Mouse (Mus musculus): ENCODE results near the gene Lgals2.

The Lgals2 gene

GRCm38 (mm10) chr15:78843581-78844469 lies 11.5 kb downstream of the Lgals2 start:
- DNase-seq (ENCODE audit: low spot score): no peak

DNA sequence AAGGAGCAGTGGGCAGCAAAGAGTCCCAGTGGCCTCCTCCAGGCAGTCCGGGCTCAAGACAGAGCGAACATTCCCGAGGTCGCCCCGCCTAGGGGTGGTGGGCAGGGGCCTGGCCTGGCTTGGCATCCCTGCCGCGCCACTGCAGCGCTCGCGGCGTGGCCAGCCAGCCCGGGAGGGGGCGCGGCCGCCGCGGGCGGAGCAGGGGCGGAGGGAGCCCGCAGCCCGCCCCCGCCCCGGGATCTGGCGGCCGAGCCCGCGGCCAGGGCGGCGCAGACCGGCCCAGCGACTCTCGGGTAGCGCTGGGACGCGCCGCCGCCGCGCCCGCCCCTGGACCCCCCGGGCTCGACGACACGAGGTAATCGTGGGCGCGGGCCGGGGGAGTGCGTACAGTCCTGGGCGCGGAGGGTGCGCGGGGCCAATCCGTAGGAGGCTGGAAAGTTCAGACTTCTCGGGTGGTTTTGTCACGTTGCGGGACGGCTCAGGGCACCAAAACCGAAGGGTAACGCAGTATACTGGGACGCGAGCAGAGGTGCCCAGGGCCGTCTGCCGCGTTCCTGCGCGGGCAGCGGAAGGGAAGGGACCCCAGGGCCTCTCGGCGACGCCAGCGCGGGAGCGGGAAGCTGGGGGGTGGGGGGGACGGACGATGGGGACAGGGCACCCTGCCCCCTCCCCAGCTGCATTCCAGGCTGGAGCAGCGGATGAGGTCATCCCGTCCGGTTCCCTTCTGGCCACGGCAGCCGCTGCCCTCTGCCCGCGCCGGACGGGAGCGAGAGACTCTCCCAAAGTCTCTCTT lies 12.8 kb downstream of the Lgals2 start, which contains the start of gene Cdc42ep1:
Gene Cdc42ep1, plus strand, starts transcription at position 254 of the 793 bp plus-strand sequence.
- no peak for DNase-seq (ENCODE audit: low spot score)

GRCm38 (mm10) chr15:78841161-78841790 lies 14.1 kb downstream of the Lgals2 start:
- no peak for DNase-seq (ENCODE audit: low spot score)

GRCm38 (mm10) chr15:78840751-78841150 lies 14.6 kb downstream of the Lgals2 start:
- no peak for DNase-seq (ENCODE audit: low spot score)

- DNase-seq (ENCODE audit: low spot score): no peak
These were observed 15.1 kb downstream of the Lgals2 start for GRCm38 (mm10) chr15:78840241-78840640.

GRCm38 (mm10) chr15:78839744-78840143 lies 15.6 kb downstream of the Lgals2 start:
- DNase-seq (ENCODE audit: low spot score): no peak

GRCm38 (mm10) chr15:78836086-78836621 lies 19.2 kb downstream of the Lgals2 start:
- no peak for DNase-seq (ENCODE audit: low spot score)

GRCm38 (mm10) chr15:78835200-78836085 lies 19.9 kb downstream of the Lgals2 start:
- peak; percentile 49 for DNase-seq (ENCODE audit: low spot score)

- no peak for DNase-seq (ENCODE audit: low spot score)
These were observed 20.9 kb downstream of the Lgals2 start for GRCm38 (mm10) chr15:78834233-78835005.

DNA sequence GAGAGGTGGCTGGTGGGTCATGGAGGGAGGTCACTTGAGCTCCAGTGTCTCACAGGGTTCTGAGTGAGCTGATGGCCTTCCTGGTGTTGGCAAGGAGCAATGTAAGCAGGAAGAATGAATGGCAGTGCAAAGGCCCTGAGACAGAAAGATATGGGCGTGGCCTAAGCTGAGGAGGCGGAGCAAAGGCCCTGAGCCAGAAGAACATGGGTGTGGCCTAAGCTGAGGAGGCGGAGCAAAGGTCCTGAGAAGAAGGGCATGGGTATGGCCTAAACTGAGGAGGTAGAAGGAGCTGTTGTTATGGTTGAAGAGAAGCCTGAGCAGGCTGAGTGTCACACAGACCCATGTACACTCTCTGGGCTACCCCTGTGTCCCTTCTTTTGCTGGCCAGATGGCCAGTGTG lies 21.7 kb downstream of the Lgals2 start:
- peak; percentile 45 for DNase-seq (ENCODE audit: low spot score)

GRCm38 (mm10) chr15:78832701-78833123 lies 22.6 kb downstream of the Lgals2 start:
- DNase-seq (ENCODE audit: low spot score): no peak

DNA sequence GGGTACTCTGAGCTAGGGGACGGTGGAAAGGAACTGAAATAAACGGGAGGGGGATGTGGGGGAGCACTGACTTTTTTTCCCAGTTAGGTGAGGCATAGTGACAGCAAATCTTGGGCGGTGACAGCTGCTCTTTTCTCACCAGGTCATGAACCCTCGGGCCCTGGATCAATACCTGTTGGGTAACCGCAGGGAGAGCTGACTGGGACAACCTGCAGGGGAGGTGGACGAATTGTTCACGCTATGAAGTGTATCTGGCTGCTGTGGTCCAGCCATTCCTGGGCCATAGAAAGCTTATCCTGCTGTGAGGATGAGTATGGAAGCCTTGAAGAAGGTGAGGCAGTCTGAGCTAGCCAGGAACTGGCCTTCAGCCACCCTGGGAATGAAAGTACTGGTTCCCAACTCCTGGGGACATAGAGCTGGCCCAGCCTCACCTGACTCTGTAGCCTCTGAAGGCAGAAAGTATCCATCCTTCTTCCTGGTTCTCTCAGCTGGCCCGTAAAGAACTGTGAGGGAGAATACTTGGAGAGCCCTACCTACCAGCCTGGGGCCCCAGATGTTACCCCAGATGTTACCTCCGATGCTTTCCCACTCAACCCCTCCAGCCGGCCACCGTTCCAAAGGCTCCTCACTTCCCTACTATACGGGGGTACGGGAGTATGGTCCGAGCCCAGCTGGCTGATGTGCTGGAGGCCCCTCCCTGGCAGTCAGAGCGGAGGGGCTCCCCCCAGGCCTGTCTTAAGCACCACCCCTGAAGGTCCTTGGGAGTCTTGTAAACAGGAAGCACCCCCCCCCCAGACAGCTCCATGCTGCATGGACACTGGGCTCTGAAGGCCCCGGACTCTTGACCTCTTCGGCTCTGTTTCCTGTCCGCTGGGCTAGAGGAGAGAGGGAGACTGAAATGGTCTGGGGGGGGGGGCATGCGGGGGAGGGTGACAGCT lies 23.3 kb downstream of the Lgals2 start:
- no peak for DNase-seq (ENCODE audit: low spot score)

GRCm38 (mm10) chr15:78830742-78831719 lies 24.3 kb downstream of the Lgals2 start:
- no peak for DNase-seq (ENCODE audit: low spot score)

DNA sequence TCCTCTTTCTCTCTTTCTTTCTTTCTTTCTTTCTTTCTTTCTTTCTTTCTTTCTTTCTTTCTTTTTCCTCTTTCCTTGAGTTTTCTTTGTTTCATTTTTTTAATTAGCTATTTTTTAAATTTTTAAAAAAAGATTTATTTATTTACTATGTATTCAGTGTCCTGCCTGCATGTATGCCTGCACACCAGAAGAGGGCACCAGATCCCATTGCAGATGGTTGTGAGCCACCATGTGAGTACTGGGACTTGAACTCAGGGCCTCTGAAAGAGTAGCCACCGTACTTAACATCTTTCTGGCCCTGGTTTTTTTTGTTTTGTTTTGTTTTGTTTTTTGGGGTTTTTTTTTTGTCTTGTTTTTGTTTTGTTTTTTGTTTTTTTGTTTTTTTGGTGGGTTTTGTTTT lies 25.7 kb downstream of the Lgals2 start:
- DNase-seq (ENCODE audit: low spot score): no peak

GRCm38 (mm10) chr15:78828315-78828714 lies 27.0 kb downstream of the Lgals2 start:
- DNase-seq (ENCODE audit: low spot score): no peak

DNA sequence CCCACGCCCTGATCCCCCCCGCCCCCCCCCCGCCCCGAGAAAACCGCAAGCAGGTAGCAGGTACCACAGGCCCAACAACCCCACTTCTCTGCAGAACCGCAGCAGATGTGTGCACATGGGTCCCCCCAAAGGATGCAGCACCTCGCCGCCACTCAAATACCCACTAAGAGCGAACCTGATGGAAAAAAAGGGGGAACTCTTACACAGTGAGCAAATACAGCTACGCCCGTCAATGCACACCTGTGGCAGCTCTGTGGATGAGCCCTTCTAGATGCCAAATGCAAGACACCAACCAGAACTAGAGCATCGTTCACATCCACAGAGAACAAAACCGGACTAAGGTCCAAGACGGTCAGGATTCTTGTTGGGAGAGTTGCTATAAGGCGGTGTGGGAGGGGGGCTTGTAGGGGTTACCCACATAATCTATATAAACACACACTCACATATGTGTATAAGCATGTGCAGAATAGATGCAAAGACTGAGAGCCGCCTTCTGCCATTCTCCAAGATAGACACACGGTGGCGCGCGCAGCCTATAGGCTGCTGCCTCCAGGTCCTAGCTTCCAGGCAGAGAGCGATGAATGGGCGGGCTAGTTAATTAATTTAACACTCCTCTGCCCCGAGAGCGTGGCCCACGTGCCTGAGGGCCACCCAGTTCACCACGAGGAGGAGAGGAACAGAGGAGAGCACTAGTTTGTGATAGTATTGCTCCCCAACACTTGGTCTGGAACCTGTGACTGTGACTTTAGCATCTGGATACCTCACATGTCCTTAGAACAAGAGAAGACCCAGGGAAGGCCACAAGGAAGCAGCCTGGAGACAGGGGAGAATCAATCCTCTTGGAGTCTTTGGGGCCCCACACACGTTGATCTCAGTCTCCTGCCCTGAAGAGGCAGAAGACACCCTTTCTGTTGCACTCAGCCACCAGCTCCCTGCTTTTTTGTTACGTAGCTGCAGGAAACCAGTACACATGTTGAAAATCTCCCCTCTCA lies 28.8 kb downstream of the Lgals2 start:
- peak; percentile 59 for DNase-seq (ENCODE audit: low spot score)

- DNase-seq (ENCODE audit: low spot score): no peak
These were observed 39.3 kb downstream of the Lgals2 start for GRCm38 (mm10) chr15:78816074-78816391.

Measured in c-Kit-positive CD71-positive TER-119-positive erythroid progenitor cells, embryonic 14.5 days (primary cell).